Mouse (Mus musculus) liver, postnatal 0 days (tissue): ENCODE measurements around the gene Bcl6. TPM values are rescaled to one million over a fixed set of nuclear protein-coding genes. Genes with fewer than 3 reads are reported as not detected.

Experiments
- ATAC-seq: fragments of 200-750 bp; cut with Nextera tagmentation; 2 replicates; pipeline ENCODE4 v1.8.0; 2017; ENCODE audit warnings: mild to moderate bottlenecking, moderate library complexity
- DNase-seq: peaks from one replicate; pipeline ENCODE4 v3.0.0-alpha.2; 2016
- H3K27ac ChIP-seq: fragments of 300-500 bp; sonication (generic); 2 replicates; pipeline ENCODE4 v1.5.1; 2014; ENCODE audit warnings: antibody characterized with exemption, moderate library complexity, mild to moderate bottlenecking, low read depth
- H3K27me3 ChIP-seq: fragments of 300-500 bp; sonication (generic); 2 replicates; pipeline ENCODE4 v1.6.1; 2014; ENCODE audit warnings: low read length, control low read depth, mixed read lengths; ENCODE audit not compliant: insufficient read depth
- H3K36me3 ChIP-seq: fragments of 300-500 bp; sonication (generic); replicated peaks from 2 replicates; pipeline ENCODE4 v1.6.1; 2014; ENCODE audit warnings: mild to moderate bottlenecking, control low read depth, low read length, moderate library complexity, mixed read lengths; ENCODE audit not compliant: insufficient read depth
- H3K4me1 ChIP-seq: fragments of 300-500 bp; sonication (generic); 2 replicates; pipeline ENCODE4 v1.6.1; 2014; ENCODE audit warnings: antibody characterized with exemption, mild to moderate bottlenecking, control low read depth; ENCODE audit not compliant: insufficient read depth
- H3K4me2 ChIP-seq: fragments of 300-500 bp; sonication (generic); 2 replicates; pipeline ENCODE4 v1.6.1; 2014; ENCODE audit warnings: low read depth, mild to moderate bottlenecking, low read length, moderate library complexity, mixed read lengths
- H3K4me3 ChIP-seq: fragments of 300-500 bp; sonication (generic); 2 replicates; pipeline ENCODE4 v1.5.1; 2014; ENCODE audit warnings: low read depth, low read length
- H3K9ac ChIP-seq: fragments of 300-500 bp; sonication (generic); replicated peaks from 2 replicates; pipeline ENCODE4 v1.6.1; 2014; ENCODE audit warnings: mild to moderate bottlenecking, moderate library complexity
- H3K9me3 ChIP-seq: fragments of 300-500 bp; sonication (generic); 2 replicates; pipeline ENCODE4 v1.6.1; 2016; ENCODE audit warnings: mild to moderate bottlenecking, control low read depth, low read length, mixed read lengths
- CTCF ChIP-seq: sonication (generic); IDR thresholded peaks from 2 replicates; pipeline ENCODE4 v1.5.1; 2016; ENCODE audit warnings: antibody characterized with exemption, low read depth
- EP300 ChIP-seq: IDR thresholded peaks from 2 replicates; pipeline ENCODE4 v1.6.1; 2016; ENCODE audit warnings: antibody characterized with exemption, low read depth, mild to moderate bottlenecking
- WGBS: fragments of 180-500 bp; shearing (Covaris S2); extraction: QIAGEN DNeasy Blood & Tissue Kit; methylation state at CpG from one replicate; pipeline ENCODE4 v1.1.7; 2014; ENCODE audit not compliant: insufficient replicate concordance; 5-methylcytosine and 5-hydroxymethylcytosine counted together
- polyA plus RNA-seq: library from polyadenylated mRNA; unstranded; fragments of >200 nt; fragmentation: Nextera tagmentation; extraction: Ambion mirVana; gene quantifications from 2 replicates; pipeline ENCODE4 v1.2.1, GENCODE M21; 2015

Bcl6 gene
- polyA plus RNA-seq, 1 experiment from 2014 or later = 0.69 TPM

DNA sequence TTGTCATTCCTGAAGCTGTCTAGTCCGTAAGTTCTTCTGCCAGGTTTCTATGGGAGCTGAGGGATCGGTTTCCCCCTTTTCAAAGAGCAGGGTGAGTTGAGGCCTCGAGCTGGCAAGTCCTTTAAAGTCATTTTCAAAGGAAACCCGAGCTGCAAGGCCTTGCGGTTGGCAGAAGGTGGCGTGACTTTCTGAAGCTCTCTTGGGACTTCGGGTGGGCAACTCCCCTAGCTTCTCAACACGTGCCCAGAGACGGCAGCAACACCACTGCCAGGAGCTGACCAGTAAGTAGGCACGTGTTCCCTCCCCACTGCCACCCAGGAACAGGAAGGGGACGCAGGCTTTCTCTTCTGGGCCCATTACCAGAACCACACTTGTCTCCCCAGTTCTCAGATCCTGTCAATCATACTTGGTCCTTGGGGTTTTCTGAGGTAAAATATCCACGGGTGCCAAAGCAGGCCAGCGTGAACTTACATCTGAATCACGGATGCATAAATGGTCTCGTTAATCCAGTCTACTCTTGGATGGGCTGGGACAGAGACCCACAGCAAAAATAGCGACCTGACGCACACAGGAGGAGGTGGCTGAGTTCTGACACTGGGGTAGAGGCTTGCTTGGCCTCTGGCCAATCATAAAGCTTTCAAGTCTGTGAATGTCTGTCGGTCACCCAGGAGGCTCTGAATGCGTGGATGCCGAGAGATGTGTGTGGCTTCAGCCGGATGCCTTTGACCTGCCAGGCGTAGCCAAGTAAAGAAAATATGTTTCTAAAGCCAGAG, 24.6 kb downstream of the Bcl6 start:
- DNase-seq (no peak), ATAC-seq (no peak)
- H3K27ac ChIP-seq = no peak overlapping the region
- peaks cover 12% of the 10 kb centered on the region for H3K36me3 ChIP-seq
- no peak overlapping the region for H3K4me2 ChIP-seq
- no peaks in the 10 kb centered on the region for H3K27me3 ChIP-seq
- no peak overlapping the region for H3K4me3 ChIP-seq
- TF ChIP-seq EP300 (no peak), CTCF (no peak)
- 77% methylated on average over 22 of the region's 22 CpGs for whole genome bisulfite sequencing
- peaks cover 3% of the 10 kb centered on the region; the same call in 1 of the 2 replicates for H3K9me3 ChIP-seq
- no peak overlapping the region for H3K9ac ChIP-seq
- no peaks in the 10 kb centered on the region for H3K4me1 ChIP-seq

- Histone ChIP-seq H3K27ac (no peak overlapping the region), H3K4me1 (no peaks in the 10 kb centered on the region), H3K36me3 (peaks cover 7% of the 10 kb centered on the region), H3K9me3 (no peaks in the 10 kb centered on the region), H3K4me3 (no peak overlapping the region), H3K27me3 (no peaks in the 10 kb centered on the region), H3K9ac (no peak overlapping the region), H3K4me2 (no peak overlapping the region)
- 69% methylated on average over 2 of the region's 2 CpGs for WGBS
- ATAC-seq (0 out of 2 replicates have a peak, but pooled peaks have one; percentile 31), DNase-seq (no peak)
- TF ChIP-seq EP300 (no peak), CTCF (peak; percentile 71)
These were observed 26.3 kb downstream of the Bcl6 start for GRCm38 (mm10) chr16:23962401-23962800.

GRCm38 (mm10) chr16:23958938-23959337, 29.7 kb downstream of the Bcl6 start:
- Histone ChIP-seq H3K27ac (no peak overlapping the region), H3K4me3 (no peak overlapping the region), H3K9ac (no peak overlapping the region), H3K9me3 (no peaks in the 10 kb centered on the region), H3K4me2 (no peak overlapping the region), H3K27me3 (no peaks in the 10 kb centered on the region), H3K36me3 (no peaks in the 10 kb centered on the region), H3K4me1 (no peaks in the 10 kb centered on the region)
- DNase-seq = no peak
- no peak for ATAC-seq
- TF ChIP-seq CTCF (no peak), EP300 (no peak)

DNA sequence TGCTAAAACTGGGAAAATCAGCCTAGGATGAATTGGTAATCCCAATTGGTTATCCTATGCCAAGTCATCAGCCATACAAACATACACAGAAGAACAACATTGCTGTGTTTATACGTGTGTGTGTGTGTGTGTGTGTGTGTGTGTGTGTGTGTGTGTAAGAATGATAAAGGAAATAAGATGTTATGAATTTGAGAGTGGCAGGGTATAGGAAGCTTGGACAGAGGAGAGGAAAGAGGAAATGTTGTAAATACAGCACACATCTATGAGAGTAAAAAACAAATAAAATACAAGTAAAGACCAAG, 34.7 kb downstream of the Bcl6 start:
- no peak for DNase-seq
- H3K36me3 ChIP-seq = no peaks in the 10 kb centered on the region
- TF ChIP-seq EP300 = no peak
- no peak for TF ChIP-seq CTCF
- no peaks in the 10 kb centered on the region for H3K9me3 ChIP-seq
- no peak for ATAC-seq
- WGBS = 6% methylated on average over 1 of the region's 1 CpGs
- no peaks in the 10 kb centered on the region for H3K4me1 ChIP-seq
- H3K27me3 ChIP-seq = no peaks in the 10 kb centered on the region
- no peak overlapping the region for H3K4me3 ChIP-seq
- H3K4me2 ChIP-seq = no peak overlapping the region
- no peak overlapping the region for H3K27ac ChIP-seq
- H3K9ac ChIP-seq = no peak overlapping the region

DNA sequence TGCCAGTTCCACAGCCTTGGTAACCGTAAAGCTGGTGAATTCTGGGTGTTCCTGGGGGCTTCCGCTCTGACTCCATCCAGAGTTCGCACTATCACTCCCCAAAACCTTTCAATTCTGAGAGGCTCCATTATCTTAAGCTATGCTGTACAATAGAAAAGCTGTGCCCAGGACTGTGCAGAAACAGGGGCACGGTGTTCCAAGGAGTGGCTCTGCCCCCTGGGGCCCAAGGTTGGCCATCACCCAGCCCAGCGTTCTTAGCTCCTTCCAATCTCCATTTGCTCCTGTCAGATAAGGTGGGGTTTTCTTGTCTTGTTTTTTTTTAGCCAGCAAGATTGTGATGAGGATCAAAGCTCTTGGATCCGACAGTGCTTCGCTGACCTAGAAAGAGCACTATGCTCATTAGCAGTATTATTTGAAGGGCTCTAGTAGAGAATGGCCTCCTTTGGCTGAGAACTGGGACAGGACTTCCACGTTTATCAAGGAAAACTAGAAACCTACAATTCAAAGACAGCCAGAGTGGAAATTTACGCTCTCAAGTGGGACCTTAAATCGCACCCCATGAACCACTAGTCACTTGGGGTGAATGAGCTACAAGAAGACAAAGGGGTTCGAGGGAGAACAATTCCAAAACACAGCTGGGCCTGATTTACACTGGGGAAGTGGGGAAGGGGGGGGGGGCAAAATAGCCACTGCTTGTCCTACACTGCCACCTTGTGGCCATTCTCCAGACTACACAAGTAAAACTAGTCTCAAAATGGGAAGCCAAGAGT, 35.3 kb downstream of the Bcl6 start:
- no peaks in the 10 kb centered on the region for H3K4me1 ChIP-seq
- H3K9me3 ChIP-seq = no peaks in the 10 kb centered on the region
- no peak overlapping the region for H3K27ac ChIP-seq
- H3K36me3 ChIP-seq = no peaks in the 10 kb centered on the region
- no peak overlapping the region for H3K9ac ChIP-seq
- no peak overlapping the region for H3K4me3 ChIP-seq
- TF ChIP-seq CTCF (peak; percentile 79), EP300 (no peak)
- DNase-seq (peak; percentile 67), ATAC-seq (no peak)
- H3K4me2 ChIP-seq = no peak overlapping the region
- no peaks in the 10 kb centered on the region for H3K27me3 ChIP-seq
- 52% methylated on average over 11 of the region's 11 CpGs for WGBS

DNA sequence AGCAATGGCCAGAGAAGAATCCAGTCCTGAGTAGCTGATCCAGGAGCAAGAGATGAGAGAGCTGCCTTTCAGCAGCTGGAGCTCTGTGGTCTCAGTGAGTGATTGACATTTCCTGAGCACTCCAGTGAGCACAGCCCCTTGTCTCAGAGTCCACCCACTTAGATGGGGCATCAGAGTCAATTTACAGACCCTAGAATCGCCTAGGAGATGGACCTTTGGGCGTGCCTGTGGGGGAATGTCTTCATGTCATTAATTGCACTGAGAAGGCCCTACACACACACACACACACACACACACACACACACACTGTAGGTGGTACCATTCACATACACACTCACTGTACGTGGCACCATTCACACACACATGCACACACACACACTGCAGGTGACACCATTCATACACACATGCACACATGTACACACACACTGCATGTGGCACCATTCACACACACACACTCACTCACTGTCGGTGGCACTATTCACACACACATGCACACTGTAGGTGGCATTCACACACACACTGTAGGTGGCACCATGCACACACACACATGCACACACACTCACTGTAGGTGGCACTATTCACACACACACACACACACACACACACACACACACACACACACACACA, 36.4 kb downstream of the Bcl6 start:
- H3K4me2 ChIP-seq = no peak overlapping the region
- H3K4me1 ChIP-seq = no peaks in the 10 kb centered on the region
- H3K27me3 ChIP-seq = no peaks in the 10 kb centered on the region
- no peaks in the 10 kb centered on the region for H3K9me3 ChIP-seq
- no peak overlapping the region for H3K4me3 ChIP-seq
- DNase-seq (no peak), ATAC-seq (no peak)
- H3K9ac ChIP-seq = no peak overlapping the region
- TF ChIP-seq CTCF = no peak
- TF ChIP-seq EP300 = no peak
- no peaks in the 10 kb centered on the region for H3K36me3 ChIP-seq
- H3K27ac ChIP-seq = no peak overlapping the region
- 60% methylated on average over 4 of the region's 4 CpGs for WGBS
